ENCODE assay signal across 9 mouse cellular contexts in the genomic region with DNA sequence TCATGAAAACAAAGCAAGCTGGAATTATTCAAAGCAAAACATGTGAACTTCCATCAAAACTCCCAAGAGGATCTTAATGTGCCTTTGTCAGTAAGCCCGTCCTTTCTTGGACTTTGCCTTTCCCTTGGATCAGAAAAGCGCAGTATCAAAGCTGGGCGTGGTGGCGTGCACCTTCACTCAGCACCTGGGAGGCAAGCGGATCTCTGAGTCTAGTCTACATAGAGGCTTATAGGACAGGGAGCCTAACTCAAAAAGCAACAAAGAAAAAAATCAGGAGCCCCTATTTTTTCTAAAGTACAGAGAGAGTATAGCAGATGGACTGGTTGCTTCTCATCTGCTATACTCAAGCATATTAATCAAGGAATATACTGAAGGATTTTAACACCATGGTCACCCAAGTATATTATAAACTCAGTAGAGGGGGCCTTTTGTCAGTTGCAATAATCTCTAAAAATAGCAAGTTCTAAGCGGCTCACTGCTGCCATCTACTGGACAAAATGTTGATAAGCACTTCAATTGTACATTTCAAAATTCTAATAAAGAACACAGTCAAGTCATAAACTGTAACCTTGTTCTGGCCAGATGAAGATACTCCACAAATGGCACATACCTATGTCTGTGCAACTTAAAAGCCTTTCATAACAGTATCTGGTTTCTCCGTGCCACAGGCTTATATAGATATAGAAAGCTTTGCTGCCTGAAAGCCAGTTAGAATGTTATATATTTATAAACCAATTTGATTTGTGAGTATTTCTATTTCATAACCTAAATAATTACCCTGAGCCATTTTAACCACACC. TPM values are rescaled to one million over a fixed set of nuclear protein-coding genes. Genes with fewer than 3 reads are reported as not detected.
A peak's percentile ranks its signal among the peaks of the same experiment; 100 is the strongest.
DNase-seq lines count a peak whose midpoint lies in the region; ATAC-seq and TF ChIP-seq lines count a peak whose summit lies in the region.
"Had no signal": no experiment of that assay in that cellular context is flagged by ENCODE, and none has a peak within 500 bp of the region (broad histone marks: within the 10 kb centered on the region; RNA-seq: fewer than 3 reads in every experiment).

No protein-coding gene starts in this region.

- peak; percentile 86 for TF ChIP-seq CTCF in midbrain, postnatal 0 days (IDR thresholded peaks at IDR 0.05)

- no peaks in the 10 kb centered on the region for H3K9me3 ChIP-seq in kidney, embryonic 14.5 days (ENCODE audit: control insufficient read depth, low read length)
- H3K9me3 ChIP-seq in forebrain, embryonic 13.5 days (replicated peaks): no peaks in the 10 kb centered on the region
- H3K9me3 ChIP-seq in midbrain, postnatal 0 days (ENCODE audit: low read length): no peaks in the 10 kb centered on the region
- H3K9me3 ChIP-seq: limb, embryonic 12.5 days had no signal

- no peak for DNase-seq in kidney, adult 11 months
- DNase-seq in large intestine, adult 2 months (ENCODE audit: low read depth, low spot score): peak; percentile 51
- DNase-seq in midbrain, postnatal 0 days (ENCODE audit: low spot score): peak; percentile 82

- H3K4me1 ChIP-seq in kidney, embryonic 14.5 days (ENCODE audit: control insufficient read depth, insufficient read depth, low read length): no peaks in the 10 kb centered on the region
- no peaks in the 10 kb centered on the region for H3K4me1 ChIP-seq in forebrain, embryonic 13.5 days
- H3K4me1 ChIP-seq in midbrain, postnatal 0 days (ENCODE audit: insufficient read depth, low read length): 0 out of 2 replicates have a peak, but pooled peaks cover 3% of the 10 kb centered on the region
- H3K4me1 ChIP-seq: limb, embryonic 12.5 days had no signal

- no peak overlapping the region for H3K4me3 ChIP-seq in kidney, embryonic 14.5 days (ENCODE audit: low read length)
- H3K4me3 ChIP-seq in forebrain, embryonic 13.5 days: no peak overlapping the region
- H3K4me3 ChIP-seq in midbrain, postnatal 0 days (ENCODE audit: low read depth, low read length): no peak overlapping the region
- H3K4me3 ChIP-seq: limb, embryonic 12.5 days had no signal

- ATAC-seq in kidney, embryonic 14.5 days (ENCODE audit: low FRiP score, low TSS enrichment): 0 out of 2 replicates have a peak, but pooled peaks have one; percentile 60
- peak; percentile 81 for ATAC-seq in CD4-positive, CD25-positive, alpha-beta regulatory T cell, adult 4 months
- ATAC-seq in activated CD4-positive, CD25-positive, alpha-beta regulatory T cell, adult 4 months: peak; percentile 63
- peak; percentile 70 for ATAC-seq in forebrain, embryonic 13.5 days
- ATAC-seq in midbrain, postnatal 0 days (ENCODE audit: low FRiP score): no peak
- ATAC-seq in megakaryocyte-erythroid progenitor cell, adult 5-6 weeks (replicated peaks; ENCODE audit: low FRiP score, low TSS enrichment, poor library complexity, severe bottlenecking): no peak; the same call in 1 of the 2 replicates

- H3K4me2 ChIP-seq in kidney, embryonic 14.5 days (replicated peaks; ENCODE audit: low read depth, low read length): no peak overlapping the region
- H3K4me2 ChIP-seq in forebrain, embryonic 13.5 days: no peak overlapping the region
- no peak overlapping the region for H3K4me2 ChIP-seq in midbrain, postnatal 0 days (ENCODE audit: low read depth, low read length, poor library complexity, severe bottlenecking)
- H3K4me2 ChIP-seq: limb, embryonic 12.5 days had no signal

- H3K9ac ChIP-seq in kidney, embryonic 14.5 days (ENCODE audit: low read depth, low read length): no peak overlapping the region
- no peak overlapping the region for H3K9ac ChIP-seq in forebrain, embryonic 13.5 days
- no peak overlapping the region for H3K9ac ChIP-seq in midbrain, postnatal 0 days (replicated peaks; ENCODE audit: low read length, poor library complexity, severe bottlenecking)
- H3K9ac ChIP-seq: limb, embryonic 12.5 days had no signal

- no peaks in the 10 kb centered on the region for H3K27me3 ChIP-seq in kidney, embryonic 14.5 days (ENCODE audit: control insufficient read depth, insufficient read depth, low read length)
- no peaks in the 10 kb centered on the region for H3K27me3 ChIP-seq in forebrain, embryonic 13.5 days
- H3K27me3 ChIP-seq in midbrain, postnatal 0 days (ENCODE audit: insufficient read depth, low read length): no peaks in the 10 kb centered on the region
- H3K27me3 ChIP-seq: limb, embryonic 12.5 days had no signal

- peaks cover 21% of the 10 kb centered on the region; the same call in 1 of the 2 replicates for H3K36me3 ChIP-seq in kidney, embryonic 14.5 days (ENCODE audit: control insufficient read depth, insufficient read depth, low read length)
- H3K36me3 ChIP-seq in forebrain, embryonic 13.5 days (ENCODE audit: poor library complexity, severe bottlenecking): peaks cover 20% of the 10 kb centered on the region
- peaks cover 16% of the 10 kb centered on the region for H3K36me3 ChIP-seq in midbrain, postnatal 0 days (ENCODE audit: insufficient read depth, low read length)

- H3K27ac ChIP-seq in kidney, embryonic 14.5 days (ENCODE audit: low read depth, low read length): no peak overlapping the region
- H3K27ac ChIP-seq in forebrain, embryonic 13.5 days: no peak overlapping the region
- no peak overlapping the region; the same call in 1 of the 2 replicates for H3K27ac ChIP-seq in midbrain, postnatal 0 days (ENCODE audit: low read depth, low read length)
- H3K27ac ChIP-seq: limb, embryonic 12.5 days had no signal

- WGBS in kidney, embryonic 14.5 days: 72% methylated on average over 7 of the region's 7 CpGs
- 74% methylated on average over 7 of the region's 7 CpGs for WGBS in forebrain, embryonic 13.5 days
- WGBS in large intestine, adult 2 months: 29% methylated on average over 7 of the region's 7 CpGs
- 74% methylated on average over 7 of the region's 7 CpGs for WGBS in midbrain, postnatal 0 days

RNA-seq across cellular contexts. Expression of a gene that starts 31.3 kb away (rescaled TPM):
- 25.1 and 35.3 TPM in 2 replicates for polyA plus RNA-seq in kidney, embryonic 14.5 days (2014; fragmentation: Nextera tagmentation; extraction: Ambion mirVana)
- polyA plus RNA-seq in CD4-positive, CD25-positive, alpha-beta regulatory T cell, adult 4 months (2017; shearing (Covaris generic)): 10 to 100 TPM; 15.0 to 26.6 TPM
- 10 to 100 TPM; 15.4 to 21.1 TPM for polyA plus RNA-seq in activated CD4-positive, CD25-positive, alpha-beta regulatory T cell, adult 4 months (2017; shearing (Covaris generic))
- polyA plus RNA-seq in forebrain, embryonic 13.5 days (2015; fragmentation: Nextera tagmentation; extraction: Ambion mirVana): 52.7 and 53.2 TPM in 2 replicates
- 11.4 and 19.8 TPM in 2 replicates for polyA plus RNA-seq in large intestine, adult 2 months (2012; rRNA removed)
- 81.0 and 85.5 TPM in 2 replicates for total RNA-seq in midbrain, postnatal 0 days (2014; rRNA removed)
- 96.3 and 99.1 TPM in 2 replicates for polyA plus RNA-seq in midbrain, postnatal 0 days (2015; fragmentation: Nextera tagmentation; extraction: Ambion mirVana)
- total RNA-seq in megakaryocyte-erythroid progenitor cell, adult 5-6 weeks (2014; fragmentation: Nextera tagmentation): 3.7 and 6.5 TPM in 2 replicates
- 5.9 and 7.6 TPM in 2 replicates for total RNA-seq in megakaryocyte-erythroid progenitor cell, adult 5-6 weeks (2017)

Comparison
In these comparisons a context has a peak if more than half of its experiments do, and no peak if none do; other contexts are left out.
1. ATAC-seq: peak in kidney, embryonic 14.5 days (single experiment), CD4-positive, CD25-positive, alpha-beta regulatory T cell, adult 4 months (single experiment), activated CD4-positive, CD25-positive, alpha-beta regulatory T cell, adult 4 months (single experiment) and forebrain, embryonic 13.5 days (single experiment); none in midbrain, postnatal 0 days (single experiment) and megakaryocyte-erythroid progenitor cell, adult 5-6 weeks (single experiment).